Mouse (Mus musculus) testis, adult 2 months (tissue): Measurements from ENCODE around the gene AC134908.4. TPM values are rescaled to one million over a fixed set of nuclear protein-coding genes. Genes with fewer than 3 reads are reported as not detected.
"Not testable (repeated sequence)": the region's sequence is repeated elsewhere in the genome, so short reads cannot be mapped to it uniquely, and the experiment has no call there.

Experiments
- H3K27ac ChIP-seq: fragments of 200-500 bp; 2 replicates; pipeline ENCODE4 v1.5.1; 2012; ENCODE audit warnings: low read depth, low read length; ENCODE audit not compliant: control insufficient read depth, insufficient read depth
- H3K27me3 ChIP-seq: fragments of 200-500 bp; 2 replicates; pipeline ENCODE4 v1.6.1; 2012; ENCODE audit warnings: mild to moderate bottlenecking, low read length, moderate library complexity; ENCODE audit not compliant: control insufficient read depth, insufficient read depth
- H3K36me3 ChIP-seq: fragments of 200-500 bp; 2 replicates; pipeline ENCODE4 v1.6.1; 2012; ENCODE audit warnings: mild to moderate bottlenecking, low read length; ENCODE audit not compliant: control insufficient read depth, insufficient read depth
- H3K4me1 ChIP-seq: fragments of 200-500 bp; 2 replicates; pipeline ENCODE4 v1.6.1; 2012; ENCODE audit warnings: low read length; ENCODE audit not compliant: control insufficient read depth, insufficient read depth
- H3K4me3 ChIP-seq: fragments of 200-500 bp; 2 replicates; pipeline ENCODE4 v1.5.1; 2012; ENCODE audit warnings: low read depth, mild to moderate bottlenecking, low read length, moderate library complexity, mixed read lengths; ENCODE audit not compliant: control insufficient read depth
- CTCF ChIP-seq: fragments of 200-500 bp; IDR thresholded peaks from 2 replicates; pipeline ENCODE4 v1.5.1; 2012; ENCODE audit warnings: low read depth, mild to moderate bottlenecking, inconsistent platforms, low read length, moderate library complexity; ENCODE audit not compliant: control insufficient read depth, insufficient read depth, insufficient replicate concordance
- POLR2A ChIP-seq: fragments of 200-500 bp; IDR thresholded peaks from 2 replicates; pipeline ENCODE4 v1.6.1; 2012; ENCODE audit warnings: low read depth, mild to moderate bottlenecking, inconsistent platforms, low read length, moderate library complexity; ENCODE audit not compliant: control insufficient read depth
- polyA plus RNA-seq: library from polyadenylated mRNA; depleted of rRNA; stranded (reverse); fragments of >200 nt; gene quantifications from 2 replicates; pipeline ENCODE4 v1.2.3, GENCODE M21; 2012

AC134908.4 gene
- polyA plus RNA-seq, 1 experiment, result not detected

- Histone ChIP-seq H3K4me1 (peaks cover 13% of the 10 kb centered on the region), H3K27ac (no peak overlapping the region), H3K36me3 (no peaks in the 10 kb centered on the region), H3K27me3 (no peaks in the 10 kb centered on the region), H3K4me3 (no peak overlapping the region)
- TF ChIP-seq POLR2A, result no peak
- no peak for TF ChIP-seq CTCF
These were observed 15.4 kb upstream of the AC134908.4 start for GRCm38 (mm10) chr17:25810890-25811289.

GRCm38 (mm10) chr17:25809606-25810340 lies 14.3 kb upstream of the AC134908.4 start:
- no peaks in the 10 kb centered on the region for H3K36me3 ChIP-seq
- peak overlapping the region; percentile 52 for H3K4me3 ChIP-seq
- no peak overlapping the region for H3K27ac ChIP-seq
- no peaks in the 10 kb centered on the region for H3K27me3 ChIP-seq
- TF ChIP-seq CTCF (no peak), POLR2A (no peak)
- H3K4me1 ChIP-seq, result peaks cover 13% of the 10 kb centered on the region

GRCm38 (mm10) chr17:25808789-25809605 lies 13.5 kb upstream of the AC134908.4 start, which contains the start of gene Fbxl16:
TSS of gene Fbxl16 (plus strand) at chr17:25809085.
- no peak within 1 kb of the TSS for H3K27ac ChIP-seq
- H3K4me3 ChIP-seq, result peak within 1 kb of the TSS; percentile 52
- peaks cover 13% of the 10 kb centered on the region for H3K4me1 ChIP-seq
- TF ChIP-seq CTCF, result no peak
- no peaks in the 10 kb centered on the region for H3K36me3 ChIP-seq
- no peaks in the 10 kb centered on the region for H3K27me3 ChIP-seq

- H3K27ac ChIP-seq, result no peak overlapping the region
- H3K4me1 ChIP-seq, result peaks cover 9% of the 10 kb centered on the region
- no peaks in the 10 kb centered on the region for H3K27me3 ChIP-seq
- no peaks in the 10 kb centered on the region for H3K36me3 ChIP-seq
- H3K4me3 ChIP-seq, result peak overlapping the region; percentile 52
- no peak for TF ChIP-seq POLR2A
- TF ChIP-seq CTCF, result no peak
These were observed 12.6 kb upstream of the AC134908.4 start for GRCm38 (mm10) chr17:25808028-25808427.

- not testable (repeated sequence) for H3K4me1 ChIP-seq
These were observed 12.0 kb upstream of the AC134908.4 start for GRCm38 (mm10) chr17:25807452-25807851.

GRCm38 (mm10) chr17:25806507-25806906 lies 11.0 kb upstream of the AC134908.4 start:
- Histone ChIP-seq H3K27ac (no peak overlapping the region), H3K36me3 (no peaks in the 10 kb centered on the region), H3K4me3 (no peak overlapping the region), H3K27me3 (no peaks in the 10 kb centered on the region), H3K4me1 (peaks cover 9% of the 10 kb centered on the region)
- TF ChIP-seq POLR2A (no peak), CTCF (no peak)

More at GRCm38 (mm10) chr17:25807452-25807851, 12.0 kb upstream of the AC134908.4 start:
- H3K27me3 ChIP-seq, H3K4me3 ChIP-seq, H3K36me3 ChIP-seq, H3K27ac ChIP-seq: not testable (repeated sequence)

GRCm38 (mm10) chr17:25802825-25803517 lies 7.5 kb upstream of the AC134908.4 start:
- Histone ChIP-seq H3K4me3 (peak overlapping the region; percentile 71), H3K27ac (no peak overlapping the region), H3K4me1 (no peaks in the 10 kb centered on the region; the same call in 1 of the 2 replicates), H3K36me3 (no peaks in the 10 kb centered on the region), H3K27me3 (no peaks in the 10 kb centered on the region)
- TF ChIP-seq POLR2A (no peak; the same call in 1 of the 2 replicates), CTCF (no peak)
